13 mouse cellular contexts compared by ENCODE assay signal in genomic region chr5:66000074-66000473, GRCm38 (mm10). TPM values are rescaled to one million over a fixed set of nuclear protein-coding genes. Genes with fewer than 3 reads are reported as not detected.
DNase-seq lines count a peak whose midpoint lies in the region; ATAC-seq lines count a peak whose summit lies in the region.
"Had no signal": no experiment of that assay in that cellular context is flagged by ENCODE, and none has a peak within 500 bp of the region (broad histone marks: within the 10 kb centered on the region; RNA-seq: fewer than 3 reads in every experiment).

No protein-coding gene starts in this region.

- no peaks in the 10 kb centered on the region for H3K9me3 ChIP-seq in midbrain, embryonic 14.5 days (ENCODE audit: control insufficient read depth, low read length)

- H3K9ac ChIP-seq in midbrain, embryonic 14.5 days (replicated peaks; ENCODE audit: low read length), result no peak overlapping the region

- H3K4me3 ChIP-seq in midbrain, embryonic 14.5 days (replicated peaks; ENCODE audit: low read depth, low read length), result no peak overlapping the region

- DNase-seq in gastrocnemius, adult 18-20 months (ENCODE audit: low spot score), result peak; percentile 38
- DNase-seq in gastrocnemius, postnatal 4 days (ENCODE audit: low spot score in 2 of 2), result no peak
- DNase-seq in gastrocnemius, postnatal 14 days, result peak; percentile 39
- DNase-seq in kidney, postnatal 10 days, result peak; percentile 66
- DNase-seq in lung, postnatal 25 days (ENCODE audit: low spot score), result peak; percentile 71
- no peak for DNase-seq in layer of hippocampus, postnatal 36 days
- DNase-seq in midbrain, embryonic 14.5 days, result no peak
- no peak for DNase-seq in layer of hippocampus, adult 8-10 months (ENCODE audit: low spot score in 2 of 2)
- DNase-seq: heart, postnatal 10 days had no signal

- no peaks in the 10 kb centered on the region for H3K27me3 ChIP-seq in midbrain, embryonic 14.5 days (ENCODE audit: control insufficient read depth, insufficient read depth, low read length)

- H3K4me2 ChIP-seq in midbrain, embryonic 14.5 days (ENCODE audit: low read length), result no peak overlapping the region

- H3K4me1 ChIP-seq in midbrain, embryonic 14.5 days (ENCODE audit: control insufficient read depth, insufficient read depth, low read length), result no peaks in the 10 kb centered on the region

- H3K27ac ChIP-seq in midbrain, embryonic 14.5 days (replicated peaks; ENCODE audit: low read depth, low read length), result no peak overlapping the region

- intact Hi-C loops in gastrocnemius, postnatal 14 days (cut with DNase I; ENCODE audit: low total_unique reads), result no loop called here

- 77% methylated on average over 7 of the region's 7 CpGs for WGBS in midbrain, embryonic 14.5 days

- no peak for ATAC-seq in midbrain, embryonic 14.5 days (ENCODE audit: low FRiP score, low TSS enrichment)
- ATAC-seq: intestine, embryonic 16.5 days; midbrain, embryonic 16.5 days had no signal

- no peaks in the 10 kb centered on the region for H3K36me3 ChIP-seq in midbrain, embryonic 14.5 days (ENCODE audit: control insufficient read depth, insufficient read depth, low read length)

RNA-seq across cellular contexts. Expression of gene 9130230L23Rik, which starts 4.0 kb away (rescaled TPM):
- total RNA-seq in gastrocnemius, adult 18-20 months (2021), result not detected
- total RNA-seq in gastrocnemius, postnatal 4 days (2021), result under 1 TPM; 0.73 to 0.96 TPM
- total RNA-seq in gastrocnemius, postnatal 14 days (2021), result under 1 TPM; 0.21 to 0.22 TPM
- total RNA-seq in layer of hippocampus, postnatal 36 days (2021), result not detected
- not detected in 2 replicates for polyA plus RNA-seq in midbrain, embryonic 14.5 days (2014; fragmentation: Nextera tagmentation; extraction: Ambion mirVana)
- not detected for total RNA-seq in layer of hippocampus, adult 8-10 months (2022)
- total RNA-seq: heart, postnatal 10 days had no signal
- polyA plus RNA-seq: frontal cortex, adult 2 months; limb, embryonic 11.5 days; midbrain, embryonic 16.5 days had no signal

Comparison
In these comparisons a context has a peak if more than half of its experiments do, and no peak if none do; other contexts are left out.
1. DNase-seq: peak in gastrocnemius, adult 18-20 months (single experiment), gastrocnemius, postnatal 14 days (single experiment), kidney, postnatal 10 days (single experiment) and lung, postnatal 25 days (single experiment); none in gastrocnemius, postnatal 4 days (0 of 2), layer of hippocampus, postnatal 36 days (0 of 2), midbrain, embryonic 14.5 days (single experiment) and layer of hippocampus, adult 8-10 months (0 of 2).